Mouse (Mus musculus): ENCODE data around the gene Vmn1r59. TPM values are rescaled to one million over a fixed set of nuclear protein-coding genes. Genes with fewer than 3 reads are reported as not detected.

The Vmn1r59 gene
- polyA plus RNA-seq (2015; fragmentation: Nextera tagmentation; extraction: Ambion mirVana): not detected in 2 replicates

DNA sequence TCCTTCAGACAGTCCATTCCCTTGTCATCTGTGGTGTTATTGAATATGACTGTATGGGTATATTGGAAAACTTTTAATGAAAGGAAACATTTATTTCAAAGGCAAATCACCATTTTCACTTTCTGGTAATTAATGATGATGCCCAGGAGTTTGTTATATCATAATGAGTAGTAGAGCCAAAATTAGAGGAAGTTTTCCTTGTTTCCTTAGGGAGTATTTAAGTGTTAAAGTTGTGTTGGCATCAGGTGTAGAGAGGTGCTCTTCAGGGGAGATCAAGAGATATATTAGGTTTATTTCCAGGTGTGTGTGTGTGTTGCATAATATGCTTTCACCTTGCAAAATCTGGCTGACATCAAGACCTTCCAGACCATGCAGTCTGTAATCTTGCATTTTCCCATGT lies at the start of gene Vmn1r59:
Vmn1r59 (minus strand) TSS at position 101 of the 400 bp plus-strand sequence.

GRCm38 (mm10) chr7:5493856-5494255 lies 37.3 kb upstream of the Vmn1r59 start, which contains the start of gene Vmn2r28:
Vmn2r28 (minus strand) TSS chr7:5493956.

DNA sequence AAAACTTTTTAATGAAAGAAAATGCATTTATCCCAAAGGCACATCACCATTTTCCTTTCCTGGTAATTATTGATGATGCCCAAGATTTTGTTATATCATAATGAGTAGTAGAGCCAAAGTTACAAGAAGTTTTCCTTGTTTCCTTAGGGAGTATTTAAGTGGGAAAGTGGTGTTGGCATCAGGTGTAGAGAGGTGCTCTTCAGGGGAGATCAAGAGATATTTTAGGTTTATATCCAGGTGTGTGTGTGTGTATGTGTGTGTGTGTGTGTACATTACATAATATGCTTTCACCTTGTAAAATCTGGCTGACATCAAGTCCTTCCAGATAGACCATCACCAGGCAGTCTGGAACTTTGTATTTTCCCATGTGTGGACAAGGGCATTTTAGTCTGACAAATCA lies 43.3 kb downstream of the Vmn1r59 start, which contains the start of gene Vmn1r58:
Vmn1r58 (minus strand) TSS at position 101 of the 400 bp plus-strand sequence.

Other genes with a start within 250 kb of the Vmn1r59 start
- gene Vmn1r57, start 238.3 kb downstream of the Vmn1r59 start, polyA plus RNA-seq (2015; fragmentation: Nextera tagmentation; extraction: Ambion mirVana): not detected in 2 replicates
- gene Gm5065, start 106.2 kb downstream of the Vmn1r59 start, polyA plus RNA-seq (2015; fragmentation: Nextera tagmentation; extraction: Ambion mirVana): not detected in 2 replicates
- gene Nlrp2, start 105.7 kb downstream of the Vmn1r59 start, polyA plus RNA-seq (2015; fragmentation: Nextera tagmentation; extraction: Ambion mirVana): not detected in 2 replicates
- gene Vmn1r58, start 43.4 kb downstream of the Vmn1r59 start, polyA plus RNA-seq (2015; fragmentation: Nextera tagmentation; extraction: Ambion mirVana): not detected in 2 replicates
- gene Vmn2r28, start 37.2 kb upstream of the Vmn1r59 start, polyA plus RNA-seq (2015; fragmentation: Nextera tagmentation; extraction: Ambion mirVana): not detected in 2 replicates
- not detected in 2 replicates for gene Vmn1r60, start 90.5 kb upstream of the Vmn1r59 start, polyA plus RNA-seq (2015; fragmentation: Nextera tagmentation; extraction: Ambion mirVana)
- not detected in 2 replicates for gene Vmn1r61, start 156.5 kb upstream of the Vmn1r59 start, polyA plus RNA-seq (2015; fragmentation: Nextera tagmentation; extraction: Ambion mirVana)
- not detected in 2 replicates for gene Vmn1r62, start 216.9 kb upstream of the Vmn1r59 start, polyA plus RNA-seq (2015; fragmentation: Nextera tagmentation; extraction: Ambion mirVana)